Mouse (Mus musculus): ENCODE results near the gene Jagn1.

The Jagn1 gene

GRCm38 (mm10) chr6:113430846-113431245 is 11.5 kb upstream of the Jagn1 start:
- in situ Hi-C loops (cut with MboI; ENCODE audit: low pct_unique_long_range_greater_than_20kb in 1 of 2, low sequenced_read_pairs in 2 of 2, unreplicated experiment in 1 of 2): no loop called here

- in situ Hi-C loops (cut with MboI; ENCODE audit: low pct_unique_long_range_greater_than_20kb in 1 of 2, low sequenced_read_pairs in 2 of 2, unreplicated experiment in 1 of 2): no loop called here
Observed at GRCm38 (mm10) chr6:113431801-113432200, 10.6 kb upstream of the Jagn1 start.

GRCm38 (mm10) chr6:113433661-113434060 is 8.7 kb upstream of the Jagn1 start:
- in situ Hi-C loops (cut with MboI; ENCODE audit: low pct_unique_long_range_greater_than_20kb in 1 of 2, low sequenced_read_pairs in 2 of 2, unreplicated experiment in 1 of 2): no loop called here

GRCm38 (mm10) chr6:113434691-113435090 is 7.7 kb upstream of the Jagn1 start:
- in situ Hi-C loops (cut with MboI; ENCODE audit: low pct_unique_long_range_greater_than_20kb in 1 of 2, low sequenced_read_pairs in 2 of 2, unreplicated experiment in 1 of 2): no loop called here

- in situ Hi-C loops (cut with MboI; ENCODE audit: low pct_unique_long_range_greater_than_20kb in 1 of 2, low sequenced_read_pairs in 2 of 2, unreplicated experiment in 1 of 2): no loop called here
Observed at GRCm38 (mm10) chr6:113435664-113436205, 6.6 kb upstream of the Jagn1 start, which contains the start of gene Cidec. Gene Cidec, minus strand, starts transcription at chr6:113435760.

- in situ Hi-C loops (cut with MboI; ENCODE audit: low pct_unique_long_range_greater_than_20kb in 1 of 2, low sequenced_read_pairs in 2 of 2, unreplicated experiment in 1 of 2): no loop called here
Observed at GRCm38 (mm10) chr6:113437135-113437534, 5.2 kb upstream of the Jagn1 start.

- in situ Hi-C loops (cut with MboI; ENCODE audit: low pct_unique_long_range_greater_than_20kb in 1 of 2, low sequenced_read_pairs in 2 of 2, unreplicated experiment in 1 of 2): no loop called here
Observed at GRCm38 (mm10) chr6:113438721-113439430, 3.5 kb upstream of the Jagn1 start.

- in situ Hi-C loops (cut with MboI; ENCODE audit: low pct_unique_long_range_greater_than_20kb in 1 of 2, low sequenced_read_pairs in 2 of 2, unreplicated experiment in 1 of 2): no loop called here
Observed at GRCm38 (mm10) chr6:113440686-113441085, 1.7 kb upstream of the Jagn1 start.

GRCm38 (mm10) chr6:113441147-113441680 is 1.2 kb upstream of the Jagn1 start:
- in situ Hi-C loops (cut with MboI; ENCODE audit: low pct_unique_long_range_greater_than_20kb in 1 of 2, low sequenced_read_pairs in 2 of 2, unreplicated experiment in 1 of 2): no loop called here

- in situ Hi-C loops (cut with MboI; ENCODE audit: low pct_unique_long_range_greater_than_20kb in 1 of 2, low sequenced_read_pairs in 2 of 2, unreplicated experiment in 1 of 2): no loop called here
Observed at GRCm38 (mm10) chr6:113442087-113442441, 305 bp upstream of the Jagn1 start.

GRCm38 (mm10) chr6:113443091-113443490 is 722 bp downstream of the Jagn1 start:
- in situ Hi-C loops (cut with MboI; ENCODE audit: low pct_unique_long_range_greater_than_20kb in 1 of 2, low sequenced_read_pairs in 2 of 2, unreplicated experiment in 1 of 2): no loop called here

GRCm38 (mm10) chr6:113444207-113444965 is 2.0 kb downstream of the Jagn1 start:
- in situ Hi-C loops (cut with MboI; ENCODE audit: low pct_unique_long_range_greater_than_20kb in 1 of 2, low sequenced_read_pairs in 2 of 2, unreplicated experiment in 1 of 2): no loop called here

- in situ Hi-C loops (cut with MboI; ENCODE audit: low pct_unique_long_range_greater_than_20kb in 1 of 2, low sequenced_read_pairs in 2 of 2, unreplicated experiment in 1 of 2): no loop called here
Observed at GRCm38 (mm10) chr6:113447639-113448038, 5.3 kb downstream of the Jagn1 start.

GRCm38 (mm10) chr6:113451839-113452238 is 9.5 kb downstream of the Jagn1 start:
- in situ Hi-C loops (cut with MboI; ENCODE audit: low pct_unique_long_range_greater_than_20kb in 1 of 2, low sequenced_read_pairs in 2 of 2, unreplicated experiment in 1 of 2): no loop called here

GRCm38 (mm10) chr6:113455007-113455406 is 12.6 kb downstream of the Jagn1 start:
- in situ Hi-C loops (cut with MboI; ENCODE audit: low pct_unique_long_range_greater_than_20kb in 1 of 2, low sequenced_read_pairs in 2 of 2, unreplicated experiment in 1 of 2): no loop called here

GRCm38 (mm10) chr6:113457952-113458534 is 15.7 kb downstream of the Jagn1 start, which contains the start of gene Il17re:
Gene Il17re, plus strand, starts transcription at chr6:113458484.
- in situ Hi-C loops (cut with MboI; ENCODE audit: low pct_unique_long_range_greater_than_20kb in 1 of 2, low sequenced_read_pairs in 2 of 2, unreplicated experiment in 1 of 2): no loop called here

- in situ Hi-C loops (cut with MboI; ENCODE audit: low pct_unique_long_range_greater_than_20kb in 1 of 2, low sequenced_read_pairs in 2 of 2, unreplicated experiment in 1 of 2): no loop called here
Observed at GRCm38 (mm10) chr6:113458635-113459034, 16.3 kb downstream of the Jagn1 start.

GRCm38 (mm10) chr6:113464040-113464439 is 21.7 kb downstream of the Jagn1 start:
- in situ Hi-C loops (cut with MboI; ENCODE audit: low pct_unique_long_range_greater_than_20kb in 1 of 2, low sequenced_read_pairs in 2 of 2, unreplicated experiment in 1 of 2): no loop called here

- in situ Hi-C loops (cut with MboI; ENCODE audit: low pct_unique_long_range_greater_than_20kb in 1 of 2, low sequenced_read_pairs in 2 of 2, unreplicated experiment in 1 of 2): no loop called here
Observed at GRCm38 (mm10) chr6:113465602-113466001, 23.2 kb downstream of the Jagn1 start.

Measured in mouse embryonic stem cell (cell line).